Mouse (Mus musculus) heart, adult 10 weeks (tissue): ENCODE results near the gene Smim11. TPM values are rescaled to one million over a fixed set of nuclear protein-coding genes. Genes with fewer than 3 reads are reported as not detected.

Experiments used
- polyA plus RNA-seq: library from polyadenylated mRNA; stranded (reverse); fragments of 350-450 nt; fragmentation: Illumina TruSeq; extraction: RNeasy Lipid Tissue Mini Kit (QIAGEN cat#74804); gene quantifications from one replicate; pipeline ENCODE4 v1.2.3, GENCODE M21; 2014; ENCODE audit warnings: low read depth, low replicate concordance

Gene Smim11
- polyA plus RNA-seq = 183 TPM

DNA sequence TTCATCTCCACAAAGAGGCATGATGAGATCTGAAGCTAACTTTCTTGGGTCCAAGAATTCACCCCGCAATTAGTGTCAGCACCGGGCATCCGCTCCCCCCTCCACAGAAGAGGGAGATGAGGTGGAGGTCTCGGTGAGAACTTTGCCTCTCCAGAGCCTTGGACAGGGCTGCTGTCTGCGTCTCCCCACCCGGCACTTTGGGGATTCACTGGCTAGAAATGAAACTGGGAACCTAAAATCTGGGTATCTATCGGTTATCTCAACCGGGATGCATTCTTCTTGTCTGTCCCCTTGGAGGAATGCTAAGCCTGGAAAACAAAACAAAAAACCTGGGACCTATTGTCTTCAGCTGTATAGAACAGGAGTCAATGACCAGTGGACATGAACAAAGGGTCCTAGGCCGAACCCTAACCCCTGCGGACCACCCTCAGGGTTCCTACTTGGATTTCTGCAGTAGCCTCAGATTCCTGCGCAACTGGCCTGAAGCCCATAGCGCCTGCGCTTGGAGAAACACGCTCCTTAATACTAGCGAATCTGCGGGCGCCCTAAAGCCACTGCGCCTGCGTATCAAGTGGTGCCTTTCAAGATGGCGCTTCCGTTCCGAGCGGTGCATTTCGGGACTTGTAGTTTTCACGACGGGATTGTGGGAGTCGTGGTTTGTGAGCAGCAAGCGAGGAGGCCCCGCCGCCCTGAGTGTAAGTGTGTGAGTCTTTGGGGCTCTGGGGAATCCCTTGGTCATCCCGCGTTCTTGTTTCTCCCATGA is at the start of gene Smim11:
Gene Smim11 (plus strand): TSS at position 638 of the 763 bp plus-strand sequence.

GRCm38 (mm10) chr16:92292101-92292500 is 9.0 kb upstream of the Smim11 start, which contains the start of gene Kcne2:
Kcne2 (plus strand) TSS chr16:92292389.

DNA sequence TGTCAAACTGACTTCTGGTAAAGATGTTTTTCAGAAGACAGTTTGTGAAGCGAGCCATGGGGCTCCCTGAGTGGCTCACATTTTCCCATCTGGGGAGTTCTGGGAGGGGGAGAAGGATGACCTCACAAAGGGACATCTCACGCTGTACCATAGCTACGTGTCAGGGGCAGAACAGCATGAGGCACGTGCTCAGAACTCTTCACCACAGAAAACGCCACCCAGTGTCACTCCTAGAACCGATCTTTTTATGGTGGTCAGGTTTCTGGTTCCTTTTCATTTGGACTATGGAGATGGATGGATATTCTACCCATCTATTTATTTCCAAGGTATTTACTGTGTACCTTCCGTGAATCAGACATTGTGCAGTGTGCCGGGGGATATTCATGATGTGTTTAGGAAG is 20.3 kb downstream of the Smim11 start, which contains the start of gene Fam243:
Gene Fam243 (minus strand): TSS at position 101 of the 400 bp plus-strand sequence.

DNA sequence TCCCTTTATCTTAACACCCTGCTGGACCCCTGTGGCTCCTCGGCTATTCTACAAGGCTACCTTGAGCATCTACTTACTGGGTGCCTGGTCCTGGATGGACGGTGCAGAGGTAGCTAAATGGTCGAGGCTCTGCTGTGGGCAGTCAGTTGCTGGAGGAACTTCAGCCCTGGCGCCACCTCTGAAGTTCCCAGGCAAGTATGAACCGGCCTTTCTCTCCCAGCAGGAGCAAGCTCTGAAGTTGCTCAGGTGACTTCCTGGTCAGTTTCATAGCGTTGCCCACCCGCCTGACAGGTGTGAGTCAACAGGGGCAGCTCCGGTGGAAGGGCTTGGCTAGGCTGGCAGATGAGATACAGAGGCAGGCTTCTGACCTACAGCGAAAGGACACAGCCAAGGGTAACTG is 58.1 kb downstream of the Smim11 start, which contains the start of gene Kcne1:
Gene Kcne1 (minus strand): TSS at position 240 of the 400 bp plus-strand sequence.

Other genes with a start within 250 kb of the Smim11 start
- 89.2 TPM for gene Mrps6, start 243.0 kb upstream of the Smim11 start, polyA plus RNA-seq
- not detected for gene Gm49711, start 243.0 kb upstream of the Smim11 start, polyA plus RNA-seq
- 2.4 TPM for gene Slc5a3, start 243.0 kb upstream of the Smim11 start, polyA plus RNA-seq
- gene Kcne2, start 8.9 kb upstream of the Smim11 start, polyA plus RNA-seq = not detected
- not detected for gene Fam243, start 20.2 kb downstream of the Smim11 start, polyA plus RNA-seq
- gene Kcne1, start 58.2 kb downstream of the Smim11 start, polyA plus RNA-seq = 11.1 TPM
- gene Rcan1, start 169.6 kb downstream of the Smim11 start, polyA plus RNA-seq = 80.0 TPM
- gene Clic6, start 184.4 kb downstream of the Smim11 start, polyA plus RNA-seq = 0.26 TPM